Mouse (Mus musculus): ENCODE results near the gene Paxbp1.

Gene Paxbp1

DNA sequence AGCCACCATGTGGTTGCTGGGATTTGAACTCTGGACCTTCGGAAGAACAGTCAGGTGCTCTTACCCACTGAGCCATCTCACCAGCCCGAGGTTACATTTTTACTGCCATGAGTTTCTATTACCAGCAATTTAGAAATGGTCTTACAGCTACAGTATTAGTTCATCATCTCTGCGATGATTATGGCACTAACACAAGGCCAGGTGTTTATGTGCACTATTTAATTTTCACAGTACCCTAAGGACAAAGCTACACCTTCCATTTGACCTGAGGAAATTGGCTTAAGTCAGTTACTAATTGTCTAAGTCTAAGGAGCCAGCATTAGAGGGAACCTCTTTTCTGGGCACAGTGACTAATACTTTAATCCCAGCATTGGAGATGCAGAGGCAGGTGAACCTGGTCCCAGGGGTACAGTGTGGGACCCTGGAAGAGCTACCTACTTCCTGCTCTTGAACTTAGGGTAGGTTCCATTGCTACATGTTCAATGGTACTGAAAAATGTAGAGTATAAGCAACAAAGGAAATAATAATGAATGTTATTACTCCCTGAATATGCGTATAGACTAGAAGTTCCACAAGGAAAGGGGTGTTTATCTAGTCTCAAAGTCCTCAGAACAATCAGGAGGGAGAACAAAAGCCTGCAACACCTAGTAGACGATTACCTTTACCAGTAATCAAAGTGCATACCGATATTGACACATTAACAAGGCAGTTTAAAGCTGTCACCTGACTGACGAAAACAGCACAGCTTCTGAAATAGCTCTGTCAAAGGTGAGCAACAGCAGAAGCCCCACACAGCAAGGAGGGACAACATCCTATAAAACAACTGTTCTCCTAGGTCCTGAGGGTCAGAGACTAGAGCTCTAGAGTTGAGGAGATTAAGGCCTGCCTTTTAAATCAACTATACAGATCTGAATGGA is 47.8 kb downstream of the Paxbp1 start:
- DNase-seq (ENCODE audit: low spot score), result no peak

DNA sequence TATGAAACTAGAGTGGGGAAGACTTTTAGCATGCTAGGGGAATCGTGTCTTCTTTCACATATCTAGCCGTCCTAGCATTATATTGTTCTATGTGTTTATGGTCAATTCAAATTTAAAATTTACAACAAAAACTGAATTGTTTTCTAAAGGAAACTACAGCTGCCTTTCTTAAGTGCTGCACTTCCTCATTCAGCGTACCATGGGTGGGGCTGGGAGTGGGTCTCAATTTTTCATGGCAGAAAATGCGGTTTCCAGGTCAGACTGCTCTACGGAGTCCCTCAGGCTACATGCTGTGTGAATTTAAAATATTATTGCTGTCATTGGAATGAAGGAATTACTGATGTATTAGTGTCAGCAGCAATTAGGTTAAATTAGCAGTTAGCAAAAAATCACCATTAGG is 48.8 kb downstream of the Paxbp1 start:
- DNase-seq (ENCODE audit: low spot score), result no peak

DNA sequence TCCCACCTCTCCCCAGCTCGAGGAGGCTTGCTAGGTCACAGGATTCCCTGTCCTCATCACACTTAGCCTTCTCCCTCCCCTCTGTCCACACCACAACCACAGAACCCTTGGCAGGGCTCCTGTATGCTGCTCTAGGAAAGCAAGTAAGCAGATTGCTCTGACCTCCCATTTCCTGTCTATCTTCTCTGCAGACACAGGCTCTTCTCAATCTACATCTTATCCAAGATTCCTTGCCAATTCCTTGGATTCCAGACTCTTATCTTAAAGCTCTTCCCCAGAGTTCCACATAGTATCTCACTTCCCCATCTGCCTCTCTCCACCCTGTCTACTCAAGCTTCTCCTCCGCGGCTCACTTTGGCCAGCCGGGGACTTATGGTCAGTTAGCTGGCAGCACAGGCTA is 49.3 kb downstream of the Paxbp1 start:
- DNase-seq (ENCODE audit: low spot score), result no peak

DNA sequence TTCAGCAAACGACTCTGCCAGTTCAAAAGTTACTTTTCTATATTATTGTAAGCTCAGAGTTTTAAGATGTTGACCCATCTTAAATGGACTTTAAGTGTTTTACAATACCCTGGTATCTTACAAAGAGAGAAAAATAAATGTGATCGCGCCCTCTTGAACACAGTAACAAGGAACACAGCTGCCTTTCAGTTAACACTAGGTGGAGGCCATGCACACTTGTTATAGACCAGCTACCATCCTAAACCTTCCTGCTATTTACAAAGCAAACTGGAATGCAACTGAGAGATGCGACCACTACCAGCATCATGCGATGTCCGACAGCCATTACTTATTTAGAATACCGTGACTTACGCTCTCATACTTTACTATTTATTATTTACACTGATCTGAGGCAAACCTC is 55.2 kb downstream of the Paxbp1 start:
- DNase-seq (ENCODE audit: low spot score), result no peak

DNA sequence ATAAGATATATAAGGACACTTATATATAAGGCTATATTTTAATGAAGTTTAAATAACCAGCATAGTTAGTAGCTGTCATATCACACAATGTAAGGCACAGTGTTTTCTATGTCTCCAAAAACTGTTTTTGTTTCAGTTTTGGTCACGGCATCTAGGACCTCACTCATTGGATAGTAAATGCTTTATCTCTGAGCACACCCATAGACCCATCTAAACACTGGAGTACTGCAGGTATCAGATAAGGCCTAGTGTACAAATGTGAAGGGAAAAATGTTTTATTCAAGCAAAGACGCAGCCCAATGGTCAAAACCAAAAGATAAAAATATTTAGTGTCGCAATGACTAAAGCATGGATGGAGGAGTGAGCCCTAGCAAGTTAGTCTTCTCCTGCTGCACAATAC is 55.7 kb downstream of the Paxbp1 start:
- DNase-seq (ENCODE audit: low spot score), result no peak

- DNase-seq (ENCODE audit: low spot score), result no peak
Measured at GRCm38 (mm10) chr16:90988039-90988438, 56.3 kb downstream of the Paxbp1 start.

DNA sequence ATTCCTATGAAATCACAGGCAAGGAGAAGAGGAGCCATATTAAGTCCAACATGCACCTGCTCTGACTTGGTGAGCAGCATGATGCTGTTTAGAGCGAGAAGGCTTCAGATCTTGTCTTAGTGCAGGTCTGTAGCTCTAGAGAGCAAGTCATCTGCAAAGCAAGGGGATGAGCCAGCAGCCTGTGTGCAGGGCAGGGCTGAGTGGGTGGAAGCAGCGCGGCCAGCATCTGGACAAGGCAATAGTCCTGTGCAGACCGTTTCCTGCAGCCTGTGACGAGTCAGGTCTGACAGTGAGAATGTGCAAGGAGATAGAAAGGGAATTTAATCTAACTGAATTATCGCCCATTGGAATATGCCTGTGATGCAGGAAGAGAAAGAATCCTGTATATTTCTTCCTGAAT is 73.3 kb downstream of the Paxbp1 start:
- DNase-seq (ENCODE audit: low spot score), result no peak

DNA sequence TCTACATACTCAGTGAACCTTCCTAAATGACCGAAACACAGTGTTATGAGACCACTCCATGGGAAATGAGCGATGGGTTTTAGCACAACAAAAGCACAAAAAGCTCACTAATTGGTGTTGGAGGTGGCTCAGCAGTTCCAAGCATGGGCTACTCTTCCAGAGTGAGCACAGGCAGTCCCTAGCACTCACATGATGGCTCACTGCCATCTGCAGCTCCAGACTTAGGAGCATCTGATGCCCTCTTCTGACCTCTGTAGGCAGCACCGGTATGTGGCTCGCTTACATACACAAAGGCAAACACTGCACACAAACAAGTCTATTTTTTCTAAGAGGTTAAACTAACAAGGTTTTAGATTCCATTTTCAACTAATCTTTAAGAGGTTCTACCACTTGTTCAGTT is 78.1 kb downstream of the Paxbp1 start:
- DNase-seq (ENCODE audit: low spot score), result no peak

DNA sequence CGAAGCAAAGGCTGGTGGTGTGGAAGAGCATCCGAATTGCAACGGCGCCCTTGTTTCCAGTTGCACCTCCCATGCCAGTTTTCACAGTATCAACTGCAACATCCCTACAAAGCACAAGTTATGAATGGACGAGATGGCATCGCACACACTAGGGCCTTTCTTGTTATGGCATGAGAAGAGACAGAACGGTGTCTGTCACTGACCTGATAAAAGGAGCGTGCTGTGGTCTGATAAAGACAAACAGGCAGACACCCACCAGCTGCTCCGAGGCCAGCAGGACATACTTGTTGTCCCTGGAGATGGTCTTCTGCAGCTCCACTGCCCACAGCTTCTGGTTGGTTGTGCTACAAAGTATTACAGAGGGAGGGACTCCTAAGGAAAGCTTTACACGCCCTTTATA is 80.0 kb downstream of the Paxbp1 start:
- DNase-seq (ENCODE audit: low spot score), result no peak

Measured in retina, embryonic 14.5 days (tissue).